Mouse (Mus musculus) limb, embryonic 14.5 days (tissue): ENCODE measurements at regions not wholly inside any gene's neighbourhood (a gene's known extent, or its start where the extent isn't known, plus 50 kb on each side); places are given as distances from the start of the nearest gene placed in this dataset.

Experiments used
- ATAC-seq: fragments of 200-750 bp; cut with Nextera tagmentation; 2 replicates; pipeline ENCODE4 v1.8.0; 2017; ENCODE audit warnings: low read depth, moderate number of reproducible peaks, moderate TSS enrichment; ENCODE audit not compliant: low FRiP score
- DNase-seq: peaks from one replicate; pipeline ENCODE4 v3.0.0-alpha.2; 2015; ENCODE audit warnings: low spot score
- H3K27ac ChIP-seq: fragments of 300-500 bp; sonication (generic); replicated peaks from 2 replicates; pipeline ENCODE4 v1.5.1; 2014; ENCODE audit warnings: low read depth, mild to moderate bottlenecking, low read length, moderate library complexity, mixed read lengths
- H3K27me3 ChIP-seq: fragments of 300-500 bp; sonication (generic); 2 replicates; pipeline ENCODE4 v1.6.1; 2014; ENCODE audit warnings: low read length, mixed read lengths; ENCODE audit not compliant: control insufficient read depth, insufficient read depth
- H3K36me3 ChIP-seq: fragments of 300-500 bp; sonication (generic); 2 replicates; pipeline ENCODE4 v1.6.1; 2014; ENCODE audit warnings: mild to moderate bottlenecking, low read length, moderate library complexity, mixed read lengths; ENCODE audit not compliant: control insufficient read depth, insufficient read depth
- H3K4me1 ChIP-seq: fragments of 300-500 bp; sonication (generic); 2 replicates; pipeline ENCODE4 v1.6.1; 2014; ENCODE audit warnings: antibody characterized with exemption, low read length, mixed read lengths; ENCODE audit not compliant: control insufficient read depth, insufficient read depth
- H3K4me2 ChIP-seq: fragments of 300-500 bp; sonication (generic); replicated peaks from 2 replicates; pipeline ENCODE4 v1.6.1; 2014; ENCODE audit warnings: low read depth, mild to moderate bottlenecking, low read length, moderate library complexity; ENCODE audit not compliant: severe bottlenecking
- H3K4me3 ChIP-seq: fragments of 300-500 bp; sonication (generic); replicated peaks from 2 replicates; pipeline ENCODE4 v1.5.1; 2014; ENCODE audit warnings: low read length
- H3K9ac ChIP-seq: fragments of 300-500 bp; sonication (generic); 2 replicates; pipeline ENCODE4 v1.6.1; 2014; ENCODE audit warnings: mild to moderate bottlenecking, low read depth, low read length, moderate library complexity; ENCODE audit not compliant: severe bottlenecking
- H3K9me3 ChIP-seq: fragments of 300-500 bp; sonication (generic); 2 replicates; pipeline ENCODE4 v1.6.1; 2016; ENCODE audit warnings: low read length; ENCODE audit not compliant: control insufficient read depth
- POLR2A ChIP-seq: fragments of 200-500 bp; IDR thresholded peaks from 2 replicates; pipeline ENCODE4 v1.8.0; 2012; ENCODE audit warnings: inconsistent platforms, mild to moderate bottlenecking, moderate library complexity, borderline replicate concordance; ENCODE audit not compliant: insufficient read depth, insufficient read length; ENCODE audit errors: extremely low read depth
- WGBS: fragments of 180-500 bp; shearing (Covaris S2); extraction: QIAGEN DNeasy Blood & Tissue Kit; methylation state at CpG from one replicate; pipeline ENCODE4 v1.1.7; 2014; 5-methylcytosine and 5-hydroxymethylcytosine counted together

- 17% methylated on average over 6 of the region's 6 CpGs for WGBS
- no peak for DNase-seq
- H3K36me3 ChIP-seq, result no peaks in the 10 kb centered on the region
- peaks cover 18% of the 10 kb centered on the region for H3K4me1 ChIP-seq
- peak; percentile 41; the same call in 1 of the 2 replicates for ATAC-seq
- H3K9ac ChIP-seq, result no peak overlapping the region
- no peaks in the 10 kb centered on the region for H3K27me3 ChIP-seq
- H3K27ac ChIP-seq, result no peak overlapping the region
- TF ChIP-seq POLR2A, result no peak
- no peak overlapping the region for H3K4me3 ChIP-seq
- H3K4me2 ChIP-seq, result no peak overlapping the region
- no peaks in the 10 kb centered on the region for H3K9me3 ChIP-seq
These were observed 235.3 kb upstream of the Serp2 start for GRCm38 (mm10) chr14:76791811-76792571.

GRCm38 (mm10) chr14:76789376-76789775 lies 232.7 kb upstream of the Serp2 start:
- Histone ChIP-seq H3K4me2 (no peak overlapping the region), H3K4me3 (no peak overlapping the region), H3K27me3 (no peaks in the 10 kb centered on the region), H3K36me3 (no peaks in the 10 kb centered on the region), H3K27ac (no peak overlapping the region), H3K4me1 (peaks cover 18% of the 10 kb centered on the region), H3K9ac (no peak overlapping the region), H3K9me3 (no peaks in the 10 kb centered on the region)
- WGBS, result 49% methylated on average over 7 of the region's 7 CpGs
- DNase-seq (no peak), ATAC-seq (no peak)
- no peak for TF ChIP-seq POLR2A

- TF ChIP-seq POLR2A, result no peak
- Histone ChIP-seq H3K9me3 (no peaks in the 10 kb centered on the region), H3K9ac (no peak overlapping the region), H3K4me1 (peaks cover 18% of the 10 kb centered on the region), H3K4me2 (no peak overlapping the region), H3K27ac (no peak overlapping the region), H3K27me3 (no peaks in the 10 kb centered on the region), H3K36me3 (no peaks in the 10 kb centered on the region), H3K4me3 (no peak overlapping the region)
- no peak for DNase-seq
- 85% methylated on average over 6 of the region's 6 CpGs for WGBS
- no peak for ATAC-seq
These were observed 230.9 kb upstream of the Serp2 start for GRCm38 (mm10) chr14:76787601-76788000.

- no peaks in the 10 kb centered on the region for H3K9me3 ChIP-seq
- TF ChIP-seq POLR2A, result no peak
- H3K4me1 ChIP-seq, result peaks cover 13% of the 10 kb centered on the region
- DNase-seq (no peak), ATAC-seq (no peak)
- no peaks in the 10 kb centered on the region for H3K27me3 ChIP-seq
- no peak overlapping the region for H3K9ac ChIP-seq
- no peak overlapping the region for H3K4me2 ChIP-seq
- 77% methylated on average over 4 of the region's 4 CpGs for WGBS
- H3K36me3 ChIP-seq, result no peaks in the 10 kb centered on the region
- H3K4me3 ChIP-seq, result no peak overlapping the region
- H3K27ac ChIP-seq, result no peak overlapping the region
These were observed 229.5 kb upstream of the Serp2 start for GRCm38 (mm10) chr14:76786214-76786613.

GRCm38 (mm10) chr14:76781524-76781880 lies 224.8 kb upstream of the Serp2 start:
- TF ChIP-seq POLR2A, result no peak
- WGBS, result 80% methylated on average over 3 of the region's 3 CpGs
- DNase-seq (no peak), ATAC-seq (no peak)
- peaks cover 15% of the 10 kb centered on the region for H3K4me1 ChIP-seq
- H3K27me3 ChIP-seq, result no peaks in the 10 kb centered on the region
- no peak overlapping the region for H3K4me3 ChIP-seq
- no peak overlapping the region for H3K9ac ChIP-seq
- H3K27ac ChIP-seq, result no peak overlapping the region
- H3K36me3 ChIP-seq, result no peaks in the 10 kb centered on the region
- H3K9me3 ChIP-seq, result no peaks in the 10 kb centered on the region
- H3K4me2 ChIP-seq, result no peak overlapping the region
